Mouse (Mus musculus) megakaryocyte, embryonic 14.5 days (primary cell): ENCODE measurements around the gene Pde4d. TPM values are rescaled to one million over a fixed set of nuclear protein-coding genes. Genes with fewer than 3 reads are reported as not detected.

Source experiments
- H3K27me3 ChIP-seq: replicated peaks from 2 replicates; pipeline ENCODE3; 2012; ENCODE audit warnings: inconsistent platforms
- H3K36me3 ChIP-seq: replicated peaks from 2 replicates; pipeline ENCODE3; 2012; ENCODE audit warnings: low read length, inconsistent platforms, mixed read lengths
- H3K4me1 ChIP-seq: 2 replicates; pipeline ENCODE4 v1.6.1; 2012; ENCODE audit warnings: inconsistent platforms
- H3K4me3 ChIP-seq: replicated peaks from 2 replicates; pipeline ENCODE3; 2012; ENCODE audit warnings: moderate library complexity, mild to moderate bottlenecking, inconsistent platforms
- H3K9me3 ChIP-seq: 2 replicates; pipeline ENCODE4 v1.6.1; 2012; ENCODE audit warnings: inconsistent platforms
- FLI1 ChIP-seq: IDR thresholded peaks from 2 replicates; pipeline ENCODE4 v1.6.1; 2012; ENCODE audit warnings: low read length, inconsistent platforms, mixed read lengths
- GATA1 ChIP-seq: IDR thresholded peaks from 3 replicates; pipeline ENCODE4 v1.6.1; 2012; ENCODE audit warnings: mixed read lengths, low read length, inconsistent platforms, borderline replicate concordance
- polyA plus RNA-seq: library from polyadenylated mRNA; stranded (reverse); fragments of >175 nt; gene quantifications from 2 replicates; pipeline ENCODE4 v1.2.3, GENCODE M21; 2012; ENCODE audit warnings: low replicate concordance; ENCODE audit not compliant: insufficient read depth

Pde4d gene
- polyA plus RNA-seq, 1 experiment = 2.8 TPM

DNA sequence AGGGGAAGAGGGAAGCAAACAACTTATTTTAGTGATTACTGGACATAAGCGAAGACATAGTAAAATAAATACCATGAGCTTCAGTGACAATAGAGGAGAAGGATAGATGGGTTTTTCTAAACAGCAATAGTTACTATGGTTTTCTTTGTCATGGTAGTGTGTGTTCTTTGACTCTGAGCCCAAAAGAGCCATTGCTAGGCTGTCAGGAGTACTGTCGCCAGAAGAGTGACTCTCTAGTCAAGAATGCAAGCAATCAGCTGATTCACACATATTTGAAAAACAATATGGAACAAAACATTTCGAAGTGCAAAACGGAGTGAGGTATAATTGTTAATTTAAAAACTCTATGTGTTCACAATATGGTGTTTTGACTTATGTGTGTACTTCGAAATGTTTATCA is 450.4 kb downstream of the Pde4d start:
- no peak overlapping the region for H3K4me3 ChIP-seq
- no peaks in the 10 kb centered on the region for H3K9me3 ChIP-seq
- TF ChIP-seq FLI1 (no peak), GATA1 (no peak)
- H3K36me3 ChIP-seq = no peaks in the 10 kb centered on the region
- H3K4me1 ChIP-seq = peaks cover 13% of the 10 kb centered on the region
- H3K27me3 ChIP-seq = no peaks in the 10 kb centered on the region

DNA sequence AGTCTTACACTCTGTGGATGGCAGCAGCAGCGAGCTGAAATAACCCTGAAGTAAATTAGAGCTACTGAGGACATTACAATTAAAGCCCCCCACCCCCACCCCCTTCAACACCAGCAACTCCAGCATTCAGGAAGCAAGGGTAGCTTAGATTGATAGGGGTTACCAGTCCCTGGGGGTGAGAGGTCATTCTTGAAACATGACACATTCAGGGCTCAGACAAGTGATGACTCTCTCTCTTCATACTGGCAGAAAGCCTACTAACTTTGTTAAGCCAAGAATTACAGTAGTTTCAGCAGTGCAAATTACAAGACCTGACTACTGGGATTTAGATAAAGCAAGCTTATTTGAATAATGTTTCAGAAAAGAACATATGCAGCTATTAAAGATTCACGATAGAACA is 455.4 kb downstream of the Pde4d start:
- Histone ChIP-seq H3K27me3 (no peaks in the 10 kb centered on the region), H3K4me3 (no peak overlapping the region), H3K36me3 (no peaks in the 10 kb centered on the region), H3K4me1 (peaks cover 14% of the 10 kb centered on the region), H3K9me3 (no peaks in the 10 kb centered on the region)
- TF ChIP-seq FLI1 (no peak), GATA1 (no peak)

DNA sequence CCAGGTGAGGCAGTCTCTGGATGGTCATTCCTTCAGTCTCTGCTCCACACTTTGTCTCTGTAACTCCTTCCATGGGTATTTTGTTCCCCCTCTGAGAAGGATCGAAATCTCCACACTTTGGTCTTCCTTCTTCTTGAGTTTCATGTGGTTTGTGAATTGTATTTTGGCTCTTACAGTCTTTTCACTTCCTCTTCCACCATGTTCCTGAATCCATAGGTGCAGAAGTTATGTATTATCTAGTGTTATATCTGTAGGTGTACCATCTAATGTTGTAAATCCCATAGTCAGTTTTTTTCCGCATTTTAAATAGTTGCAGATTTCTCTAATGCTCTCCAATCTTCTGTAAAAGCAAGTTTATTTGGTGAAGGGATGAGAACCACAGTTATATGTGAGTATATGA is 459.4 kb downstream of the Pde4d start:
- TF ChIP-seq FLI1 (no peak), GATA1 (no peak)
- no peaks in the 10 kb centered on the region for H3K27me3 ChIP-seq
- H3K36me3 ChIP-seq = no peaks in the 10 kb centered on the region
- no peak overlapping the region for H3K4me3 ChIP-seq
- H3K9me3 ChIP-seq = no peaks in the 10 kb centered on the region
- H3K4me1 ChIP-seq = peaks cover 21% of the 10 kb centered on the region

DNA sequence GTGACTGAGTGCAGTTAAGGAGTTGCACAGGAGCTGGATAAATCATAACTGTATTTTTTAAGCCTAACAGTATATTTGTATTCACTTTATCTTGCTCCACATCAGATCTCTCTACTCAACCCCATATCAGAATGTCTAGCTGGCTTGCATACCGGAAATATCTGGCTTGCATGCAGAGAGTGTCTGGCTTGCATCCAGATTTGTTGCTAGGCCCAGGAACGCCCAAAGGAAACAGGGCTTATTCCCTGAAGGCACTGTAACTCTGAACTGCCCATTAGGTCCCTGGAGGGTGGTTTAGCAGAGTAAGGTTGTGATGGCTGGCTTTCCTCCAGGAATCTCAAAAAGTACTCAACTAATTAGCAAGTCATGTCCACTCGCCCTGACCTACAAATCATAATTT is 464.9 kb downstream of the Pde4d start:
- Histone ChIP-seq H3K4me3 (no peak overlapping the region), H3K4me1 (peaks cover 9% of the 10 kb centered on the region; the same call in 1 of the 2 replicates), H3K36me3 (no peaks in the 10 kb centered on the region), H3K27me3 (no peaks in the 10 kb centered on the region), H3K9me3 (no peaks in the 10 kb centered on the region)
- TF ChIP-seq FLI1 = no peak
- TF ChIP-seq GATA1 = no peak

DNA sequence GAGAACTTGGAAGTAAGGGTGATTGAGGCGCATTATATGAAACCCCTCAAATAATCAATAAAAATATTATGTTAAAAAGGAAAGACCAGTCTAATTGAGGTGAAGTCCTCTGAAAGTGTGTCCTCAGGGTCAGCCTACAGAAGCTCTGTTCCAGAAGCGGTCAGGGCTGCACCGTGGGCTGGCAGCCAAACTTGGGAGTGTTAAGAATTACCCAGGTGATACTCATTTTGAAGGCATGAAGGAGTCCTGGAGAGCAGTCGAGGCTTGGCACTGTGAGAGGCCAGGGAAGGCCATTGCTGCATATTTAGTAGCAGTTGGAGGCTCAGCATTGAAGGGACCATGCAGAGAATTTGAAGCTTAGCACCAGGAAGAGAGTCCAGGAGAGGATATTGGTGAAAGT is 471.4 kb downstream of the Pde4d start:
- Histone ChIP-seq H3K4me3 (no peak overlapping the region), H3K4me1 (peaks cover 13% of the 10 kb centered on the region), H3K9me3 (no peaks in the 10 kb centered on the region), H3K27me3 (peaks cover 2% of the 10 kb centered on the region), H3K36me3 (no peaks in the 10 kb centered on the region)
- TF ChIP-seq GATA1 = no peak
- no peak for TF ChIP-seq FLI1

DNA sequence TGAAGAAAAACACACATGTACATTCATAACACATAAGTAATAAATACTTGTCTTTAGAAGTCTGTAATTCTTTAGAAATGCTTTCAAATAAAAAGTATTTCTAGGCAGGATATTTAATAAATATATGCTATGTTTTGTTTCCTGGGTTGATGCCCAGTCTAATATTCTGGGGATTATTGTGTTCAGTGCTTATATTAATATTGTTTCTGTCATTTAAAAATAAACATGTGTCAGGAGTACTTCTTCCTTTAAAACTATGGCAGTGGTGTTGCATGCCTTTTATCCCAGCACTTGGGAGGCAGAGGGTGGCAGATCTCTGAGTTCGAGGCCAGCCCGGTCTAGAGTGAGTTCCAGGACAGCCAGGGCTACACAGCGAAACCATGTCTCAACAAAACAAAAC is 485.1 kb downstream of the Pde4d start:
- Histone ChIP-seq H3K9me3 (peaks cover 7% of the 10 kb centered on the region; the same call in 1 of the 2 replicates), H3K4me3 (no peak overlapping the region), H3K27me3 (peaks cover 1% of the 10 kb centered on the region), H3K4me1 (peaks cover 58% of the 10 kb centered on the region), H3K36me3 (peaks cover 5% of the 10 kb centered on the region)
- TF ChIP-seq GATA1 = no peak
- no peak for TF ChIP-seq FLI1

DNA sequence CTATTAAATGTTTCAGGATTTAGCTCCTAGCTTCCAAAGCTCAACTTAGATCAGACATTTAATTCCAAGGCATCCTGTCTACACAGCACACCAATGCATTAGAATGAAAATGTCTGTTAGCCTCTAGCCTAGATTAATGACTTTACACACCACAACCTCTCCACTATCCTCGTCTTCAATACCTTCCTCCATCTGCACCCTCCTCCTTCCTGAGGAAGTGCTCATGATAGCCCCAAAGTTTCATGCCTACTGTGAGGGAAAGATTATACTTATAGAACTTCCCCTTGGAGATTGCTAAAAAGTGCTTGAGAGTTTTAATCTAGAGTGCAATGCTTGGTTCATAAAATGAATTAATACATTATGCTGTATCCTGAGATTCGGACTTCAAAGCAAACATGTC is 487.5 kb downstream of the Pde4d start:
- H3K4me3 ChIP-seq = peak overlapping the region; percentile 40
- peaks cover 1% of the 10 kb centered on the region for H3K27me3 ChIP-seq
- H3K36me3 ChIP-seq = peaks cover 23% of the 10 kb centered on the region
- peaks cover 52% of the 10 kb centered on the region for H3K4me1 ChIP-seq
- peak; percentile 85; the same call in 2 of the 3 replicates for TF ChIP-seq GATA1
- TF ChIP-seq FLI1 = peak; percentile 35; the same call in 1 of the 2 replicates
- H3K9me3 ChIP-seq = peaks cover 26% of the 10 kb centered on the region

DNA sequence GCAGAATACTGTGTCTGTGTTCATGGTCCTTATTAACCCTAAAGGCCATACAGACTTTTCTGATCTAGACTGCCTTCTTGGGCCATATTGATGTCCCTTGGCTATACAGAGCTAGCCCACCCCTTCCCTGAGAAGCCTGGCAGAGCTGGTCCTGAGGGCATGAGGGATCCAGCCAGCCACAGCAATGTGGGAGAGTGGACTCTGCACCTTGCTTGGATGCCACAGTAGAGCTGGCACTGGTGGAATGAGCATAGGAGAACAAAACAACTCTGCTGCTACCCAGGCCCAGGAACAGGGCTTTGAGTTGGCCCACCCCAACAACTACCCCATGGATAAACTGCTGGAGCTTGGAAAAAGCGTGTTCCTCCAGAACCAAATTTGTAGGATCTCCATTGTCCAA is 503.2 kb downstream of the Pde4d start:
- Histone ChIP-seq H3K9me3 (peaks cover 3% of the 10 kb centered on the region; the same call in 1 of the 2 replicates), H3K27me3 (peaks cover 48% of the 10 kb centered on the region), H3K4me3 (no peak overlapping the region), H3K36me3 (no peaks in the 10 kb centered on the region), H3K4me1 (peaks cover 7% of the 10 kb centered on the region)
- TF ChIP-seq GATA1 = no peak
- no peak for TF ChIP-seq FLI1

DNA sequence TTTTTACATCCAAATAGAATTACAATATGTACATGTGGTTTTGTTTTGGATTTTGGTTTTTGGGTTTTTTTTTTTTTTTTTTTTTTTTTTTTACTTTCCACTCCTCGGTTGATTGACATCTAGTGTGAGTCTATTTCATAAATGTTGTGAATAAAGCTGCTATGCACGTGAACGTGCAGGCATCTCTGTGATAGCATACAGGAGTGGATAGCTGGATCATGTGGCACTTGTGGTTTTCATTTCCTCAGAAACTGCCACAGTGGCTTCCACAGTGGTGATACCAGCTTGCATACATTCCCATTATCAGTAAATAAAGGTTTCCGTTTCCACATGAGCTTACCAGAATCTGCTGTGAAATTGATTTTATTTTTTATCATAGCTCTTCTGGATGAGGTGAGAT is 506.3 kb downstream of the Pde4d start:
- Histone ChIP-seq H3K9me3 (0 out of 2 replicates have a peak, but pooled peaks cover 3% of the 10 kb centered on the region), H3K4me1 (peaks cover 7% of the 10 kb centered on the region), H3K4me3 (no peak overlapping the region), H3K27me3 (peaks cover 56% of the 10 kb centered on the region), H3K36me3 (no peaks in the 10 kb centered on the region)
- TF ChIP-seq FLI1 (no peak), GATA1 (no peak)

DNA sequence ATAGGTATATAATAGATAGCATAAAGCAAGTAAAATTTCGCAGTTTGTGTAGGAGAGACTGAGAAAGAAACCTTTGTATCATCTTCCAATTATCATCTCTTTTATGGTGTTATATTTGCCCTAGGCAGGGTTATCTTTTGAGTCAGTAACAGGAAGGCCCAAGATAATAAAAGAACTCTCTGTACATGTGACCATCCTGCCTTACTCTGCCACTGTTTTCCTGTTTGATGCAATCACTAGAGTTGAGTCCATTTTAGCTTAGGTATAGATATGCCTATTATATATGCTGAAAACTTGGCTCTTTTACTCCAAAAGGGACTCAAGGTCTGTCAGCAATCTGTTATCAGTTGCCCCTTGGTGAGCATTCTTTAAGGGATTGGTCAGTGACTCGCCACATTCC is 514.3 kb downstream of the Pde4d start:
- Histone ChIP-seq H3K4me3 (no peak overlapping the region), H3K4me1 (peaks cover 9% of the 10 kb centered on the region; the same call in 1 of the 2 replicates)
- TF ChIP-seq FLI1 (no peak), GATA1 (no peak)

DNA sequence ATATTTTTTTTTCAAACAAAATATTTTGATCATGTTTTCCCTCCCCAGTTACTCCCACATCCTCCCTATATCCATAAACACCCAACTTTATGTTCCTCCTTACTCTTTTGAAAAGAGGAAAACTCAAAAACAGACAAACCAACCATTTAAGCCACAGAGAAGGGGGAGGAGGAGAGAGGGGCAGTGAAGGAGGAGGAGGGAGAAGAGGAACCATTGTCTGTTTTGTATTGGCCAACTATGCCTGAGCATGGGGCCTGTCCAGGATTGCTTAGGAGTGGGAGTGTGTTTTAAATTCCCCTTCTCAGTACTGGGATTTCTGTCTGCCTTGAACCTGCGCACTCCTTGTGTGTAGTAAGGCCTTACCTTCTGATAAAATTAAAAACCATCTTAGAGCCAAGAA is 531.4 kb downstream of the Pde4d start:
- H3K4me3 ChIP-seq = no peak overlapping the region
- TF ChIP-seq GATA1 (no peak), FLI1 (no peak)
- peaks cover 4% of the 10 kb centered on the region; the same call in 1 of the 2 replicates for H3K9me3 ChIP-seq
- no peaks in the 10 kb centered on the region for H3K36me3 ChIP-seq
- no peaks in the 10 kb centered on the region for H3K4me1 ChIP-seq
- no peaks in the 10 kb centered on the region for H3K27me3 ChIP-seq

More for the DNA sequence above, 514.3 kb downstream of the Pde4d start:
- Histone ChIP-seq H3K36me3 (no peaks in the 10 kb centered on the region), H3K27me3 (peaks cover 30% of the 10 kb centered on the region), H3K9me3 (no peaks in the 10 kb centered on the region)
